Mouse (Mus musculus) cerebellum, adult 9-10 months (tissue): ENCODE measurements around the gene Top1.

Experiments used
- DNase-seq: peaks from one replicate; pipeline ENCODE4 v3.0.0; 2022

Top1 gene

GRCm38 (mm10) chr2:160723613-160724375 lies 78.1 kb downstream of the Top1 start:
- no peak for DNase-seq

GRCm38 (mm10) chr2:160724536-160724935 lies 78.8 kb downstream of the Top1 start:
- DNase-seq = no peak

GRCm38 (mm10) chr2:160725877-160726864 lies 80.5 kb downstream of the Top1 start:
- DNase-seq = no peak

GRCm38 (mm10) chr2:160728972-160729371 lies 83.3 kb downstream of the Top1 start:
- DNase-seq = no peak

GRCm38 (mm10) chr2:160729436-160729835 lies 83.7 kb downstream of the Top1 start:
- DNase-seq = no peak

GRCm38 (mm10) chr2:160729851-160730796 lies 84.4 kb downstream of the Top1 start:
- DNase-seq = peak; percentile 63

- no peak for DNase-seq
Observed at GRCm38 (mm10) chr2:160730797-160731116, 85.1 kb downstream of the Top1 start.

- peak; percentile 96 for DNase-seq
Observed at GRCm38 (mm10) chr2:160731117-160731838, 85.6 kb downstream of the Top1 start, which contains the start of gene Plcg1. Gene Plcg1 (plus strand): TSS chr2:160731300.

- DNase-seq = peak; percentile 76
Observed at GRCm38 (mm10) chr2:160731839-160732261, 86.2 kb downstream of the Top1 start.

GRCm38 (mm10) chr2:160732420-160732995 lies 86.8 kb downstream of the Top1 start:
- no peak for DNase-seq

GRCm38 (mm10) chr2:160733131-160733531 lies 87.4 kb downstream of the Top1 start:
- no peak for DNase-seq

GRCm38 (mm10) chr2:160734331-160734730 lies 88.6 kb downstream of the Top1 start:
- DNase-seq = no peak

GRCm38 (mm10) chr2:160735706-160736310 lies 90.1 kb downstream of the Top1 start:
- no peak for DNase-seq

GRCm38 (mm10) chr2:160736466-160736865 lies 90.8 kb downstream of the Top1 start:
- DNase-seq = no peak

GRCm38 (mm10) chr2:160738354-160738753 lies 92.7 kb downstream of the Top1 start:
- DNase-seq = no peak

- no peak for DNase-seq
Observed at GRCm38 (mm10) chr2:160739647-160740356, 94.1 kb downstream of the Top1 start.

- peak; percentile 59 for DNase-seq
Observed at GRCm38 (mm10) chr2:160740521-160741156, 95.0 kb downstream of the Top1 start.

GRCm38 (mm10) chr2:160741580-160741979 lies 95.9 kb downstream of the Top1 start:
- DNase-seq = no peak

- DNase-seq = no peak
Observed at GRCm38 (mm10) chr2:160742161-160742609, 96.5 kb downstream of the Top1 start.
